Mouse (Mus musculus) liver, postnatal 0 days (tissue): ENCODE data around the gene Fbxl3. TPM values are rescaled to one million over a fixed set of nuclear protein-coding genes. Genes with fewer than 3 reads are reported as not detected.

Source experiments
- ATAC-seq: fragments of 200-750 bp; cut with Nextera tagmentation; 2 replicates; pipeline ENCODE4 v1.8.0; 2017; ENCODE audit warnings: mild to moderate bottlenecking, moderate library complexity
- DNase-seq: peaks from one replicate; pipeline ENCODE4 v3.0.0-alpha.2; 2016
- H3K27ac ChIP-seq: fragments of 300-500 bp; sonication (generic); 2 replicates; pipeline ENCODE4 v1.5.1; 2014; ENCODE audit warnings: antibody characterized with exemption, moderate library complexity, mild to moderate bottlenecking, low read depth
- H3K27me3 ChIP-seq: fragments of 300-500 bp; sonication (generic); 2 replicates; pipeline ENCODE4 v1.6.1; 2014; ENCODE audit warnings: low read length, control low read depth, mixed read lengths; ENCODE audit not compliant: insufficient read depth
- H3K36me3 ChIP-seq: fragments of 300-500 bp; sonication (generic); replicated peaks from 2 replicates; pipeline ENCODE4 v1.6.1; 2014; ENCODE audit warnings: mild to moderate bottlenecking, control low read depth, low read length, moderate library complexity, mixed read lengths; ENCODE audit not compliant: insufficient read depth
- H3K4me1 ChIP-seq: fragments of 300-500 bp; sonication (generic); 2 replicates; pipeline ENCODE4 v1.6.1; 2014; ENCODE audit warnings: antibody characterized with exemption, mild to moderate bottlenecking, control low read depth; ENCODE audit not compliant: insufficient read depth
- H3K4me2 ChIP-seq: fragments of 300-500 bp; sonication (generic); 2 replicates; pipeline ENCODE4 v1.6.1; 2014; ENCODE audit warnings: low read depth, mild to moderate bottlenecking, low read length, moderate library complexity, mixed read lengths
- H3K4me3 ChIP-seq: fragments of 300-500 bp; sonication (generic); 2 replicates; pipeline ENCODE4 v1.5.1; 2014; ENCODE audit warnings: low read depth, low read length
- H3K9ac ChIP-seq: fragments of 300-500 bp; sonication (generic); replicated peaks from 2 replicates; pipeline ENCODE4 v1.6.1; 2014; ENCODE audit warnings: mild to moderate bottlenecking, moderate library complexity
- H3K9me3 ChIP-seq: fragments of 300-500 bp; sonication (generic); 2 replicates; pipeline ENCODE4 v1.6.1; 2016; ENCODE audit warnings: mild to moderate bottlenecking, control low read depth, low read length, mixed read lengths
- CTCF ChIP-seq: sonication (generic); IDR thresholded peaks from 2 replicates; pipeline ENCODE4 v1.5.1; 2016; ENCODE audit warnings: antibody characterized with exemption, low read depth
- EP300 ChIP-seq: IDR thresholded peaks from 2 replicates; pipeline ENCODE4 v1.6.1; 2016; ENCODE audit warnings: antibody characterized with exemption, low read depth, mild to moderate bottlenecking
- WGBS: fragments of 180-500 bp; shearing (Covaris S2); extraction: QIAGEN DNeasy Blood & Tissue Kit; methylation state at CpG from one replicate; pipeline ENCODE4 v1.1.7; 2014; ENCODE audit not compliant: insufficient replicate concordance; 5-methylcytosine and 5-hydroxymethylcytosine counted together
- polyA plus RNA-seq: library from polyadenylated mRNA; unstranded; fragments of >200 nt; fragmentation: Nextera tagmentation; extraction: Ambion mirVana; gene quantifications from 2 replicates; pipeline ENCODE4 v1.2.1, GENCODE M21; 2015

The Fbxl3 gene
- 10.2 and 10.7 TPM in 2 replicates for polyA plus RNA-seq

DNA sequence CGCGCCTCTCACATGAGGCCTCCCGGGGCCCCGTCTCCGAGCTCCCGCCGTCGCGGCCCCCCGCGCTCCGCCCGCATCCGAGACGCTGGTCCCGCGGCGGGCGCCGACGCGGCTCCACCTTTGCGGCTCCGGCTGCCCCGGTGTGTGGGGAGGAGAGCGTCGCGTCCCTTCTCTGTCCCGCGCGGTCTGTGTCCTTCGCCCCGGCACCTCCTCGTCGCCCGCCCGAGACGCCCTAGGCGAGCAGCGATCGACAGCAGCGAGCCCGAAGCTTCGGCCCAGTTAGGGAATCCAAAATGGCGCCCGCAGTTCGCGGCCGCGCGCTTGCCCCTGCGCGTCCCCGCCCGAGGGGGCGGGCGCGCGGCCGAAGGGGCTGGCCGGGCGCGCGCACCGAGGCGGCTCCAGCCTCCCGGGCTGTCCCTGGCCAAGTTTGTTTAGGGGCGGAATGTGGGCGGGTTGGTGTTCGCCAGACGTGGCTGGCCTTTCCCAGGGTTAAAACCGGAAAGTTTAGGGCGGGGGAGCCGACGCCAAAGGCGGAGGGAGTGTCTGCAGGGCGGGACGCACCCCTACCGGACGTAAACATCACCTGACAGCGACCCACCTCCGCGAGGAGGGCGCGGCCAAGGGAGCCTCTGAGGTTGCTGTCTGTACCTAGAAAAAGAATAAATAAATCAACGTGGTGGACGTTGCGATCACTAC is at the start of gene Fbxl3:
TSS of gene Fbxl3 (minus strand) at position 329 of the 696 bp plus-strand sequence.
- H3K4me2 ChIP-seq = peak within 1 kb of the TSS; percentile 70
- H3K9ac ChIP-seq = peak within 1 kb of the TSS; percentile 93
- DNase-seq (peak; percentile 92), ATAC-seq (peak; percentile 94)
- no peaks in the 10 kb centered on the region for H3K9me3 ChIP-seq
- H3K27me3 ChIP-seq = no peaks in the 10 kb centered on the region
- H3K36me3 ChIP-seq = peaks cover 9% of the 10 kb centered on the region
- WGBS = under 1% methylated on average over 65 of the region's 88 CpGs
- H3K4me3 ChIP-seq = peak within 1 kb of the TSS; percentile 80
- H3K4me1 ChIP-seq = peaks cover 23% of the 10 kb centered on the region
- peak within 1 kb of the TSS; percentile 100 for H3K27ac ChIP-seq
- TF ChIP-seq EP300 = peak; percentile 71
- TF ChIP-seq CTCF = no peak

DNA sequence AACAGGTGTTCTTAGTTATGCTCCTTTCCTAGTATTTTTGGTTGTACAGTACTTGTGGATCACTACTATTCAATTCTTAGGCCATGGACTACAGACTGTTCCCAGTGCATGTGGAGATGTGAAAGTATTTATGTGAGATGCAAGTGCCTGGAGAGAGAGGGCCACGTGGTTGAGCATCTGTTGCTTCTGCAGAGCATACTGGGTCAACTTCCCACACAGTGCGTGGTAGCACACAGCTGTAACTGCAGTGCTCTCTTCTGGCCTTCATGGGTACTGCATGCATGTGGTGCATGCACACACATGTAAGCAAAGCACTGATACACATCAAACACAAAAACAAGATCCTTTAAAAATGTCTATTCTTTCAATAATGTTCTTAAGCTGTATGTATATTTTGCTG is 32.6 kb upstream of the Fbxl3 start:
- Histone ChIP-seq H3K4me3 (no peak overlapping the region), H3K27me3 (no peaks in the 10 kb centered on the region), H3K36me3 (peaks cover 46% of the 10 kb centered on the region), H3K27ac (no peak overlapping the region), H3K9me3 (no peaks in the 10 kb centered on the region), H3K9ac (no peak overlapping the region), H3K4me1 (no peaks in the 10 kb centered on the region), H3K4me2 (no peak overlapping the region)
- WGBS = 87% methylated on average over 2 of the region's 2 CpGs
- DNase-seq = peak; percentile 61
- TF ChIP-seq CTCF (peak; percentile 83), EP300 (no peak)
- ATAC-seq = peak; percentile 76

- Histone ChIP-seq H3K36me3 (peaks cover 50% of the 10 kb centered on the region), H3K9me3 (no peaks in the 10 kb centered on the region), H3K27me3 (no peaks in the 10 kb centered on the region), H3K9ac (no peak overlapping the region), H3K4me3 (no peak overlapping the region), H3K27ac (no peak overlapping the region), H3K4me1 (no peaks in the 10 kb centered on the region), H3K4me2 (no peak overlapping the region)
- DNase-seq (no peak), ATAC-seq (no peak)
- TF ChIP-seq CTCF = no peak
- no peak for TF ChIP-seq EP300
- 82% methylated on average over 6 of the region's 6 CpGs for whole genome bisulfite sequencing
Observed at GRCm38 (mm10) chr14:103125756-103126155, 26.4 kb upstream of the Fbxl3 start.

DNA sequence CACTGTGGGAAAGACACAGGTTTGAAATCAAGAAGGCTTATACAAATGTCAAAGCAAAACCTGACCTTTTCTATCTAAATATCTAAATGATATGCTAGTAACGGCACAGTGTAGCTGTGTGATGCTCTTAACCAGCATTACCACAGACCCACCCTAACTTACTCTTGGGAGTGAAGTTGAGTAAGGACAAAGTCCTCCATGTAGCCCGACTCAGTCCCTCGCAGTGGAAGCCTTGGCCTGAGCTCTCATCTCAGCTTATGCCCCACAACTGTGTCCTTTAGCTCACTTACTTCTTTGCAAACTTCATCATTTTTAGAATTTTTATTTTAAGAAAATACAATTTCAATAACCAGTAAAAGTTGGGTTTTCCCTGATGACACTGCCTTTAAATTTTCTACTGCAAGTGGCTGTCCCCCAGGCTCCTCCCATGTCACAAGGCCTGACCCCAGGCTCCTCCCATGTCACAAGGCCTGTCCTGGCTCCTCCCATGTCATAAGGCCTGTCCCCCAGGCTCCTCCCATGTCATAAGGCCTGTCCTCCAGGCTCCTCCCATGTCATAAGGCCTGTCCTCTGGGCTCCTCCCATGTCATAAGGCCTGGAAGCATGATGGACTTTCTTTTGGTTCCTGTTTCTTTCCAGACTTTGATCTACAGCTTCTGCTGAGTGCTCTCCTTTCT is 15.8 kb upstream of the Fbxl3 start:
- peak; percentile 54 for ATAC-seq

GRCm38 (mm10) chr14:103112606-103113363 is 13.4 kb upstream of the Fbxl3 start:
- no peaks in the 10 kb centered on the region for H3K27me3 ChIP-seq
- TF ChIP-seq CTCF = no peak
- no peak for TF ChIP-seq EP300
- H3K36me3 ChIP-seq = peaks cover 17% of the 10 kb centered on the region
- ATAC-seq (no peak), DNase-seq (no peak)
- WGBS = 83% methylated on average over 3 of the region's 3 CpGs
- H3K4me1 ChIP-seq = no peaks in the 10 kb centered on the region
- no peak overlapping the region for H3K9ac ChIP-seq
- no peak overlapping the region for H3K4me3 ChIP-seq
- H3K9me3 ChIP-seq = no peaks in the 10 kb centered on the region
- H3K4me2 ChIP-seq = no peak overlapping the region
- no peak overlapping the region for H3K27ac ChIP-seq

More for the DNA sequence above, 15.8 kb upstream of the Fbxl3 start:
- Histone ChIP-seq H3K4me2 (no peak overlapping the region), H3K36me3 (peaks cover 30% of the 10 kb centered on the region), H3K9me3 (no peaks in the 10 kb centered on the region), H3K4me1 (no peaks in the 10 kb centered on the region), H3K27ac (no peak overlapping the region), H3K4me3 (no peak overlapping the region), H3K9ac (no peak overlapping the region), H3K27me3 (no peaks in the 10 kb centered on the region)
- DNase-seq = peak; percentile 35
- no peak for TF ChIP-seq EP300
- TF ChIP-seq CTCF = no peak
- WGBS = 88% methylated on average over 3 of the region's 3 CpGs

GRCm38 (mm10) chr14:103109971-103110370 is 10.6 kb upstream of the Fbxl3 start:
- TF ChIP-seq CTCF (no peak), EP300 (no peak)
- no peak for ATAC-seq
- Histone ChIP-seq H3K4me1 (no peaks in the 10 kb centered on the region), H3K4me2 (no peak overlapping the region), H3K9ac (no peak overlapping the region), H3K4me3 (no peak overlapping the region), H3K27ac (no peak overlapping the region), H3K36me3 (peaks cover 5% of the 10 kb centered on the region), H3K9me3 (no peaks in the 10 kb centered on the region), H3K27me3 (no peaks in the 10 kb centered on the region)
- no peak for DNase-seq
- 83% methylated on average over 4 of the region's 4 CpGs for WGBS
